In genomic region chrX:140520146-140521102, GRCm38 (mm10) we compare ENCODE assay signal across 7 mouse cellular contexts.
DNase-seq lines count a peak whose midpoint lies in the region; ATAC-seq lines count a peak whose summit lies in the region.

No protein-coding gene starts in this region.

- no peaks in the 10 kb centered on the region for H3K9me3 ChIP-seq in intestine, embryonic 16.5 days (ENCODE audit: control insufficient read depth, low read length)
- no peaks in the 10 kb centered on the region for H3K9me3 ChIP-seq in limb, embryonic 10.5 days (replicated peaks)
- no peaks in the 10 kb centered on the region for H3K9me3 ChIP-seq in midbrain, embryonic 12.5 days

- no peak overlapping the region for H3K9ac ChIP-seq in intestine, embryonic 16.5 days (ENCODE audit: low read depth, low read length)
- no peak overlapping the region for H3K9ac ChIP-seq in midbrain, embryonic 12.5 days (replicated peaks)

- H3K27ac ChIP-seq in intestine, embryonic 16.5 days (ENCODE audit: low read length): peak overlapping the region; percentile 65
- peak overlapping the region; percentile 66 for H3K27ac ChIP-seq in limb, embryonic 10.5 days
- no peak overlapping the region for H3K27ac ChIP-seq in midbrain, embryonic 12.5 days (replicated peaks)

- peak; percentile 94 for DNase-seq in adrenal gland, adult 2 months
- peak; percentile 66 for DNase-seq in embryo, embryonic 11.5 days (ENCODE audit: low read depth, low spot score)
- DNase-seq in gastrocnemius, postnatal 36 days: peak; percentile 91 to 94
- DNase-seq in limb, embryonic 10.5 days (ENCODE audit: low spot score): peak; percentile 84
- DNase-seq in skeletal muscle tissue, adult 2 months (ENCODE audit: low read depth, low spot score): peak; percentile 98

- peak; percentile 98 for ATAC-seq in intestine, embryonic 16.5 days
- ATAC-seq in midbrain, embryonic 12.5 days (ENCODE audit: low FRiP score, low read depth): peak; percentile 95

- 16% methylated on average over 25 of the region's 25 CpGs for WGBS in intestine, embryonic 16.5 days
- WGBS in limb, embryonic 10.5 days: 15% methylated on average over 25 of the region's 25 CpGs
- WGBS in midbrain, embryonic 12.5 days: 20% methylated on average over 25 of the region's 25 CpGs

- intact Hi-C loops in gastrocnemius, postnatal 36 days (cut with DNase I): loop anchor here (2.0 kb wide), 1 partner anchor 22 kb away; no protein-coding TSS in a partner anchor

- peak overlapping the region; percentile 19; the same call in 1 of the 2 replicates for H3K4me3 ChIP-seq in intestine, embryonic 16.5 days (ENCODE audit: low read length)
- peak overlapping the region; percentile 35 for H3K4me3 ChIP-seq in limb, embryonic 10.5 days
- H3K4me3 ChIP-seq in midbrain, embryonic 12.5 days: peak overlapping the region; percentile 21

- no peaks in the 10 kb centered on the region for H3K36me3 ChIP-seq in intestine, embryonic 16.5 days (ENCODE audit: control insufficient read depth, insufficient read depth, low read length)
- H3K36me3 ChIP-seq in limb, embryonic 10.5 days: no peaks in the 10 kb centered on the region
- no peaks in the 10 kb centered on the region for H3K36me3 ChIP-seq in midbrain, embryonic 12.5 days

- no peaks in the 10 kb centered on the region for H3K4me1 ChIP-seq in intestine, embryonic 16.5 days (ENCODE audit: control insufficient read depth, insufficient read depth, low read length)
- H3K4me1 ChIP-seq in limb, embryonic 10.5 days: peaks cover 11% of the 10 kb centered on the region; the same call in 1 of the 2 replicates
- 0 out of 2 replicates have a peak, but pooled peaks cover 4% of the 10 kb centered on the region for H3K4me1 ChIP-seq in midbrain, embryonic 12.5 days

- 0 out of 2 replicates have a peak, but pooled peaks cover 2% of the 10 kb centered on the region for H3K27me3 ChIP-seq in intestine, embryonic 16.5 days (replicated peaks; ENCODE audit: control insufficient read depth, insufficient read depth, low read length)
- H3K27me3 ChIP-seq in limb, embryonic 10.5 days (ENCODE audit: low read depth, poor library complexity, severe bottlenecking): peaks cover 97% of the 10 kb centered on the region
- peaks cover 55% of the 10 kb centered on the region for H3K27me3 ChIP-seq in midbrain, embryonic 12.5 days

- H3K4me2 ChIP-seq in intestine, embryonic 16.5 days (ENCODE audit: low read depth, low read length): peak overlapping the region; percentile 51
- H3K4me2 ChIP-seq in midbrain, embryonic 12.5 days (replicated peaks): peak overlapping the region; percentile 46
